Mouse (Mus musculus) retina, embryonic 14.5 days (tissue): Measurements from ENCODE around the gene Cfap69.
A peak's percentile ranks its signal among the peaks of the same experiment; 100 is the strongest.
"Not testable (repeated sequence)": the region's sequence is repeated elsewhere in the genome, so short reads cannot be mapped to it uniquely, and the experiment has no call there.

Experiments used
- DNase-seq: peaks from one replicate; pipeline ENCODE4 v3.0.0-alpha.2; 2015; ENCODE audit warnings: low spot score

Gene Cfap69

GRCm38 (mm10) chr5:5663655-5664370 lies at the start of gene Cfap69:
Cfap69 (minus strand) TSS chr5:5664239.
- DNase-seq, result peak; percentile 95

GRCm38 (mm10) chr5:5711032-5711431 lies 47.0 kb upstream of the Cfap69 start:
- no peak for DNase-seq

GRCm38 (mm10) chr5:5707341-5708278 lies 43.6 kb upstream of the Cfap69 start:
- DNase-seq, result no peak

GRCm38 (mm10) chr5:5705019-5705418 lies 41.0 kb upstream of the Cfap69 start:
- DNase-seq, result no peak

GRCm38 (mm10) chr5:5700386-5700785 lies 36.3 kb upstream of the Cfap69 start:
- DNase-seq, result no peak

- no peak for DNase-seq
These were observed 34.8 kb upstream of the Cfap69 start for GRCm38 (mm10) chr5:5698830-5699229.

- no peak for DNase-seq
These were observed 31.4 kb upstream of the Cfap69 start for GRCm38 (mm10) chr5:5695401-5695942.

GRCm38 (mm10) chr5:5693956-5694653 lies 30.1 kb upstream of the Cfap69 start, which contains the start of gene Steap2:
Steap2 (minus strand) TSS chr5:5694578.
- DNase-seq, result peak; percentile 64

- peak; percentile 37 for DNase-seq
These were observed 29.5 kb upstream of the Cfap69 start for GRCm38 (mm10) chr5:5693541-5693955.

- no peak for DNase-seq
These were observed 28.2 kb upstream of the Cfap69 start for GRCm38 (mm10) chr5:5692167-5692738.

- DNase-seq, result no peak
These were observed 25.0 kb upstream of the Cfap69 start for GRCm38 (mm10) chr5:5688945-5689540.

- no peak for DNase-seq
These were observed 24.2 kb upstream of the Cfap69 start for GRCm38 (mm10) chr5:5688228-5688627.

GRCm38 (mm10) chr5:5686973-5687372 lies 22.9 kb upstream of the Cfap69 start:
- DNase-seq, result no peak

GRCm38 (mm10) chr5:5684946-5685345 lies 20.9 kb upstream of the Cfap69 start:
- not testable (repeated sequence) for DNase-seq

GRCm38 (mm10) chr5:5683292-5683691 lies 19.3 kb upstream of the Cfap69 start:
- peak; percentile 31 for DNase-seq

- no peak for DNase-seq
These were observed 15.4 kb upstream of the Cfap69 start for GRCm38 (mm10) chr5:5679459-5679858.

- DNase-seq, result no peak
These were observed 12.0 kb upstream of the Cfap69 start for GRCm38 (mm10) chr5:5676082-5676481.

GRCm38 (mm10) chr5:5668920-5669319 lies 4.9 kb upstream of the Cfap69 start:
- no peak for DNase-seq

GRCm38 (mm10) chr5:5664371-5664926 lies 410 bp upstream of the Cfap69 start:
- no peak for DNase-seq

GRCm38 (mm10) chr5:5663057-5663456 lies 982 bp downstream of the Cfap69 start:
- DNase-seq, result peak; percentile 8

- DNase-seq, result no peak
These were observed 5.4 kb downstream of the Cfap69 start for GRCm38 (mm10) chr5:5658680-5659079.
